Mouse (Mus musculus) ES-E14 (cell line): ENCODE data around the gene Fam69a.

Experiments
- CHD2 ChIP-seq: IDR thresholded peaks from 2 replicates; pipeline ENCODE4 v1.6.1; 2014; ENCODE audit warnings: mild to moderate bottlenecking, low read depth, low read length, inconsistent platforms
- HCFC1 ChIP-seq: IDR thresholded peaks from 2 replicates; pipeline ENCODE4 v1.6.1; 2012; ENCODE audit warnings: low read length, inconsistent platforms, borderline replicate concordance; ENCODE audit not compliant: insufficient read depth
- ZC3H11A ChIP-seq: IDR thresholded peaks from 2 replicates; pipeline ENCODE4 v1.6.1; 2012; ENCODE audit warnings: low read depth, mild to moderate bottlenecking, inconsistent platforms, low read length, borderline replicate concordance

DNA sequence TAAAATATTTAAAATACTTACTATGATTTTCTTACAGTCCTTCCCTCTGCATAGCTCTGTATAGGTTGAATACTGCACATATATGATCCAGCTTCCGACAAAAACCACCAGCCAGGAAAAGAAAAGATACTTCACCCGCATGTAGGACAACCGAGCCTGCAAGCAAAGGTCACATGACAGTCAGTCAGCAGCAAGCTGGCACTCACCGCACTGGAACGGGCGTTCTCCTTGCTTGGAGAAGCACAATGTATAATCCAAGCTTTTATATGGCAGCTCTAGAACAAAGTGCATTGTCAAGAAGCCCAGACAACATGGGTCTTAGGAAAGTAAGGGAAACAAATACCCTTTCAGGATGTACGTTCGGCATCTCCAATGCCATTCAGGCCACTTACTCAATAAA, 62.3 kb downstream of the Fam69a start:
- no peak for TF ChIP-seq ZC3H11A
- no peak for TF ChIP-seq HCFC1
- TF ChIP-seq CHD2, result no peak
